Mouse (Mus musculus): ENCODE measurements at regions not wholly inside any gene's neighbourhood (a gene's known extent, or its start where the extent isn't known, plus 50 kb on each side); places are given as distances from the start of the nearest gene placed in this dataset.

- DNase-seq (ENCODE audit: low read depth, low spot score) = no peak
These were observed 117.2 kb upstream of the Hes1 start for GRCm38 (mm10) chr16:29946966-29947365.

- DNase-seq (ENCODE audit: low read depth, low spot score) = no peak
These were observed 116.5 kb upstream of the Hes1 start for GRCm38 (mm10) chr16:29947670-29948069.

GRCm38 (mm10) chr16:29950136-29950535 is 114.0 kb upstream of the Hes1 start:
- no peak for DNase-seq (ENCODE audit: low read depth, low spot score)

DNA sequence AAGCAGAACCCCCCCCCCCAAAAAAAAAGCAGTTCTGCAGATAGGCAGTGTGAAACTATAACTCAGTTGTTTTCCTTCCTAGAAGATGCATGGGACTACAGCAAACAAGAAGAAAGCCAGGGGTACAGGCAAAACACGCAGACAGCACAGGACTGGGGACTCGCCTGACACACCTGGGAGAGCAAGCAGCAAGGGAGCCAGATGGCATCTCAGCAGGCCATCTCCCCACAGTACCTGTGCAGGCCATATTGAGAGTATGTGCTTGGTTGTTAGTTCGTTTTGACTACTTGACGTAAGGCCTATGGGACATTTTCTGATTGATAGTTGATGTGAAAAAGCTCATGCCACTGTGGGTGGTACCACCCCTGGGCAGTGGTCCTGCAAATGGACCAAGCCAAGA is 113.4 kb upstream of the Hes1 start:
- no peak for DNase-seq (ENCODE audit: low read depth, low spot score)

- no peak for DNase-seq (ENCODE audit: low read depth, low spot score)
These were observed 109.5 kb upstream of the Hes1 start for GRCm38 (mm10) chr16:29954700-29955099.

DNA sequence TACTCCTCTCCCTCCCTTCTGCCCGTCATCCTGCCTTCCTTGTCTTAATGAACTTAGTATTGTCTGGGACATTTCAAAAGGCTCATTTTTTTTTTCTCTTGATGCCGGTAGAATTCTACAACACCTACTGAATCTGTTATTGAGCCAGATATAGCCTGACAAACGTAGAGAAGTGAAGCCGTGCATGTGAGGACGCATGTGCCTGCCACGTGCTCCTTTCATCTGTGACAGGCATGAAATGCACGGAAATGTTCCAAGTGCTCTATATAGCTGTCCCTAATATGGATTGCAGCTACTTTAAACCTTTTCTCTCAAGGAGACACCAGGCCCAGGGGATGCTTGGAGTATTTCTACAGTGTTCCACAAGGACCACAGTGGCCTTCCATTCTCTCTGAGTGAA is 107.3 kb upstream of the Hes1 start:
- no peak for DNase-seq (ENCODE audit: low read depth, low spot score)

GRCm38 (mm10) chr16:29959939-29960637 is 104.1 kb upstream of the Hes1 start:
- DNase-seq (ENCODE audit: low read depth, low spot score) = no peak

- DNase-seq (ENCODE audit: low read depth, low spot score) = no peak
These were observed 100.9 kb upstream of the Hes1 start for GRCm38 (mm10) chr16:29963284-29963683.

DNA sequence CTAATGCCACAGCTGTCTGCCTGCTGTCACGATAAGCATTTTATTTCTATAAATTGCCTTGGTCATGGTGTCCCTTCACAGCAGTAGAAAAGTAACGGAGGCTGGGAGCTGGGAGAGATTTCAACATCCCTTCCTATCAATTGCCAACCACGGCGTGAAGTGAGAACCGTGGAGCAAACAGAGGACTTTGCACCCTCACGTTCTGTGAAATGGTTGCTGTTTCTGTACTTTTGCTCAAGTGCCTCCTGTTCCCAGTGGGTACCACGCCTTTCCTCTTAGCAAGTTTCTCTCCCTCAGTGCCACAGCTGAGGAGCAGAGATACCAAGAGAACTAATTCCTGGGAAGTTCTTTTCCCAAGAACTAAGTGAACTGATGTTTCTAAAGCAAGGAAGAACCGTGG is 99.6 kb upstream of the Hes1 start:
- DNase-seq (ENCODE audit: low read depth, low spot score) = no peak

- DNase-seq (ENCODE audit: low read depth, low spot score) = no peak
These were observed 95.4 kb upstream of the Hes1 start for GRCm38 (mm10) chr16:29968743-29969142.

DNA sequence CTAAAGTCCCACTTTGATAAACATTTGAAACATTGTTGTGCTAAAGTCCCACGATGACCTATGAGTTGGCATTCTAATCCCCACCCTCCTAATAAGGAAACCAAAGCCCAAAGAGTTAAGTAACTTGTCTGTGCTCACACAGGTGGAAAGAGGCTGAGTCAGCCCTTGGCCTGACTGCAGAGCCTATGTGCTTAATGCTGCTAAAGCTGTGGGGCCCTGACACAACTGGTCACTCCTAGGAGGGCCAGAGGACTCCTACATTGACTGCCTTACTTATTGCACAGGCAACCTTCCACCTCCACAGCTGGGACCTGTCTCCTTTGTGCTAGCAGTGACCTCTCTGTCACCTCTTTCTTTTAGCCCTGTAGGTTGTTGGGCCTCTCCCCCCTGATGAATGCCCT is 91.4 kb upstream of the Hes1 start:
- no peak for DNase-seq (ENCODE audit: low read depth, low spot score)

- DNase-seq (ENCODE audit: low read depth, low spot score) = no peak
These were observed 90.9 kb upstream of the Hes1 start for GRCm38 (mm10) chr16:29973250-29973649.

- no peak for DNase-seq (ENCODE audit: low read depth, low spot score)
These were observed 88.4 kb upstream of the Hes1 start for GRCm38 (mm10) chr16:29975800-29976199.

GRCm38 (mm10) chr16:29977011-29977410 is 87.2 kb upstream of the Hes1 start:
- DNase-seq (ENCODE audit: low read depth, low spot score) = no peak

DNA sequence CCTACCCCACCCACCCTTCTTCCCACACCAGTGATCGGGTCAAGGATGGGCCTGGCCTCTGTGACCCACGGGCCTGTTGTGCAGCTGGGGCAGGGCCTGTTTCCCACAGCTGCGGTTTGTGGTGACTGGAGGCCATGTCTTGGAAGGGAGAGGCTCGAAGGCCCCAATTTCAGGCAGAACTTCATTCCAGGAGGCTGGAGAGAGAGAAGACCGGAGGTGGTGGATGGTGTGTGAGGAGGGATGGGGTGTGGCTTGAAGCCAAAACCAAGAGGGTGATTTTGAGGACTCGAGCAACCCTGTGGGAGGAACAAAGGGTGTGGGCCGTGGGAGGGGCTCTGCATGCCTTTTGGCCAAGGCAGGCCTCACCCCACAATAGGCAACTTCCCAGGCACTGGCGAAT is 86.5 kb upstream of the Hes1 start:
- DNase-seq (ENCODE audit: low read depth, low spot score) = no peak

GRCm38 (mm10) chr16:29979066-29979465 is 85.1 kb upstream of the Hes1 start:
- no peak for DNase-seq (ENCODE audit: low read depth, low spot score)

DNA sequence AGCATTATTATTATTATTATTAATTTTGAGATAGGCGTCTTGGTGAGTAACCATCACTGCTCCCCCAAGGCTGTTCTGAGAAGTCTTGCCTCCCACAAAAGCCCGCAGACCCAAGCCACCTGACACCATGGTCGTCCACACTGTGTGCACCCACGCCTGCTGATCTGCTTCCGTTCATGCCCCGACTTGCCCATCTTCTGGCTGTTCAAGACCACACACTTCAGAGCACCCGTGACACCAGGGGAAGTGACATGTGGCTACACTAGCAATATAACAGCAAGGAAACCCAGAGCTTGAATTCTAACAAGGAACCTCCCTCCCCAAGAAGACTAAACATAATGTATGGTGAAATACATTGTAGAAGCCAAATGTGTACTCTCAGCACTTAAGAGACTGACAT is 82.6 kb upstream of the Hes1 start:
- no peak for DNase-seq (ENCODE audit: low read depth, low spot score)

DNA sequence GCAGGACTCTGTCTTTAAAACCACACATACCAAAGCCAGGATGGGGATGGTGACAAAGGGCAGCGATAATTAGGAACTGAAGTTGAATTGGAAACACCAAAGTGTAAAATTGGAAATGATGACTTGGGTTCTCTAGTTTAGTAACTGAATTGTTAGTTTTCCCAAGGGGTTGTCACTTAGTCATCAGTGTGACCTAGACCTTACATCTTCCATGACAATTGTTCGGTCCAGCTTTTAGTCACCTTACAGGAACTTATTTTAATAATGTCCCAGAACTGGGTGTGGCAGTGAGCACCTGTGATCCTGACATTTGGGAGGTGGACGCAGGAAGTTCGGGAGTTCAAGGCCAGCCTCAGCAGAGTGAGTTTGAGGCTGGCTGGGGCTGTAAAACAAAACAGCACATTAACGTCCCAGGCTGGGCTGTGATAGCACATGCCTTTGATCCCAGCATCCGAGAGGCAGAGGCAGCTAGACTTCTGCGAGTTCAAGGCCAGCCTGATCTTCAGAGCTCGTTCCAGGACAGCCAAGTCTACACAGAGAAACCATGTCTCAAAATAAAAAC is 81.9 kb upstream of the Hes1 start:
- DNase-seq (ENCODE audit: low read depth, low spot score) = no peak

DNA sequence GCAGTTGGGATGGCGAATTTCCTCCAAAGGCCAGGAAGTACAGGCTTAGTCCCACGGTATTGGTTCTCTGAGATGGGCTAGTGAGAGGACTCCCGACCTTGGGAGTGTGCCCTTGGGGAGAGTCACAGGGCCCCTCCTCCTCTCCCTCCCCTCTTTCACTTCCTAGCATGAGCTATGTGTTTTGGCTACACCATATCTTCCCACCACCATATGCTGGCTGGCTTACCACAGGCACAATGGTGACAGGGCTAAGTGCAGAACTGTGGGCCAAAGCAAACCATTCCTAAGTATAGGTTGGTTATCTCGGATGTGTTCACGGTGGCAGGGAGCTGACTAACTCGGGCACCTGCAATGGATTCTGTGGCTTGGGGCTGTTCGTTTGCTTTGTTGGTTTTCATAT is 81.0 kb upstream of the Hes1 start:
- DNase-seq (ENCODE audit: low read depth, low spot score) = no peak

- no peak for DNase-seq (ENCODE audit: low read depth, low spot score)
These were observed 78.9 kb upstream of the Hes1 start for GRCm38 (mm10) chr16:29985126-29985931.

- no peak for DNase-seq (ENCODE audit: low read depth, low spot score)
These were observed 76.6 kb upstream of the Hes1 start for GRCm38 (mm10) chr16:29987595-29987994.

DNA sequence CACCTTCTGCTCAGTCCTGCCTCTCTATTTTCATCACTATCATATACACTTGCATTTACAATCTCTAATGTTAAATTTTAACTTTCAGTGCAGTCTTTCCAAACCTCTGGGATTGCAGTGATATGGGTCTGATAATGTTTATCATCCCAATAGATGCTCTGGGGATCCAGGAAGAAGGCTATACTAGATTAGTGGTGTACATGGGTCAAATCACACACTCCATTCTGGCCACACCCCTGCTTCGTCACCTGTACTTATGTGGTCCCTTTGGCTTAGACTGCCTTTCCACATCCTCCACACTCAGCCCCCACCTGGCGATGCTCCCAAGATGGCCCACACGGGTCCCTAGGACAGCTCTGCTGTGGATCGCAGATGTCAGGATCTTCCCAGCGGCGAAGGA is 76.2 kb upstream of the Hes1 start:
- DNase-seq (ENCODE audit: low read depth, low spot score) = no peak

DNA sequence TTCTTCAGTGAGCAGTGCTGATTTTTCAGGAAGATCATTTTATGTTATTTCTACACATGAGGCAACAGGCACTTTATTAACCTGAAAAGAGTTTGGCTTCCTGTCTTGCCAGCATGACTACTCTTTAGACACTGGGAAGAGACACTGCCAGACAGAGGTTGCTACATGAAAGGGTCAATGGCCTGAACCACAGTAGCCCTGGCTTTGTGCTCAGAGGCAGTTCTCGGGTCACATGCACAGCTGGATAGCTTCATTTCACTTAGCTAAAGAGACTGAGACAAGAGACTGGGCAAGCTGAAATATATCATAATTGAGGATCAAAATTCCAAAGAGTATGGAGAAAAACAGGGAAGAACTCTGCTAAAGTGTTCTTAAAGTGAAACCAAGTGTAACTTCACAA is 74.9 kb upstream of the Hes1 start:
- DNase-seq (ENCODE audit: low read depth, low spot score) = no peak

Data from WW6 (cell line).